Mouse (Mus musculus) mature B cell (primary cell): ENCODE results near the gene Olfr948.

Source experiments
- in situ Hi-C: fragments of 300-500 bp; cut with MboI; formaldehyde crosslinking; loops from 2 replicates; pipeline ENCODE4 v1.14.3; 2019

The Olfr948 gene

DNA sequence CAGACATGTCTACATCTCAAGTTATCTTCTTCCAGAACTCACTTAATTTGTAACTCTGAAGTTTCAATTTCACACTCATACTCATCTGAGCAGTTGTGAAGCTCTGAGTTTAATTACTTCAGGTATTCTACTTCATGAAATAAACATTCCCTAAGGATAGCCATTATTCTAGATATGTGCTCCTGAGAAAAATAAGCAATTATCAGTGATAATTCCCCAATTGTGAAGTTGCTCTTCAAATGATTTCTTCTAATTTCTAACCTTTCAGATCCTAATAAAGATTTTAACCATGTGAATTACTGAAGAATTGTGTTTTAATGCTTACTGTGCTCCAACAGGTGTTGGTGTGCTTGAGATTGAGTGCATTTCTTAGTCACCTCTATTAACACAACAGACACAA is at the start of gene Olfr948:
TSS of gene Olfr948 (minus strand) at position 101 of the 400 bp plus-strand sequence.
- in situ Hi-C loops = no loop called here

DNA sequence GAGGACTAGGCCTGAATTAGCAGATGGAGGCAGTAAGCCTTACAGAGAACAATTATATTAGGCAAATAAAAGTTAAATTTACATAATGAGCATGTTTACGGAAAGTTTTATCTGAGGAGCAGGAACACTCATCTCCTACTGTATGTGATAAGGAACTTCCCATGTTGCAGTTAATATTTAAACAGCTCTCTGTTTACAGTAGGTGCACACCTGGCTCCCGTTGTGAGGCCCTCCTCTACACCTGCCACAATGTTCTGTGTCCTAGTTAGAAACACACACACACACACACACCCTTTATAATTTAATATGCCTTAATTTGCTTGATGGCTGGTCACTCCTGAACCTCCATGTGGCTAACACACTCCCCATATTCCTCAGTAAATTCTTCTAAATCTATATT is 38.7 kb downstream of the Olfr948 start:
- in situ Hi-C loops = no loop called here

DNA sequence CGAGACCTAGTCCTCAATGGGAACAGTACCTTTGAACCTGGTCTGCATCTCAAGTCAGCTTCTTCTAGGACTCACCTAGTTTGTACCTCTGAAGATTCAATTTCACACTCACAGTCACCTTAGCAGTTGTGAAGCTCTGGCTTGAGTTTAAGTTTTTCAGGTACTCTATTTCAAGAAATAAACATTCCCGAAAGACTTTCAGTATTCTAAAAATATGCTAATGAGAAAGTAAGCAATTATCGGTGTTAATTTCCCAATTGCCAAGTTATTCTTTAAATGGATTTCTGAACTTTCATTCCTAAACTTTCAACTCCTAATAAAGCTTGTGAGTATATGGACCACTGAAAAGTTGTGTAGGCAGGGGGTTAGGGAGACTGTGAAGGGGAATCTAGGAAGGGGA is 49.1 kb downstream of the Olfr948 start, which contains the start of gene Olfr945:
TSS of gene Olfr945 (minus strand) at position 101 of the 400 bp plus-strand sequence.
- in situ Hi-C loops = no loop called here
